Mouse (Mus musculus) gastrocnemius, postnatal 14 days (tissue): ENCODE data around the gene Tent5a. TPM values are rescaled to one million over a fixed set of nuclear protein-coding genes. Genes with fewer than 3 reads are reported as not detected.

Source experiments
- DNase-seq: peaks from one replicate; pipeline ENCODE4 v3.0.0; 2021; ENCODE audit warnings: mixed read lengths
- intact Hi-C: fragments of 180-260 bp; cut with DNase I; formaldehyde crosslinking; loops from one replicate; pipeline ENCODE4 v1.15.1; 2025; ENCODE audit warnings: low total_unique reads
- long read RNA-seq, 2 experiments: library from polyadenylated mRNA; stranded (forward); transcript quantifications; one replicate each; pipeline ENCODE4 v2.0.0; 2021
- total RNA-seq, 2 experiments: library from RNA; stranded (reverse); gene quantifications; 2 replicates each; pipeline ENCODE4 v1.2.3; 2021

The Tent5a gene
- 1 to 10 TPM; 5.6 to 6.9 TPM for total RNA-seq
- long read RNA-seq, experiment 1, full-length matches to known transcripts, result 3 of 4 reads
- long read RNA-seq, experiment 1, partial matches to known transcripts, result 0 of 4 reads
- long read RNA-seq, experiment 1, other reads (novel, unspliced or antisense), result 1 of 4 reads
- long read RNA-seq, experiment 2, full-length matches to known transcripts, result 5 of 7 reads
- long read RNA-seq, experiment 2, partial matches to known transcripts, result 1 of 7 reads
- long read RNA-seq, experiment 2, other reads (novel, unspliced or antisense), result 1 of 7 reads

DNA sequence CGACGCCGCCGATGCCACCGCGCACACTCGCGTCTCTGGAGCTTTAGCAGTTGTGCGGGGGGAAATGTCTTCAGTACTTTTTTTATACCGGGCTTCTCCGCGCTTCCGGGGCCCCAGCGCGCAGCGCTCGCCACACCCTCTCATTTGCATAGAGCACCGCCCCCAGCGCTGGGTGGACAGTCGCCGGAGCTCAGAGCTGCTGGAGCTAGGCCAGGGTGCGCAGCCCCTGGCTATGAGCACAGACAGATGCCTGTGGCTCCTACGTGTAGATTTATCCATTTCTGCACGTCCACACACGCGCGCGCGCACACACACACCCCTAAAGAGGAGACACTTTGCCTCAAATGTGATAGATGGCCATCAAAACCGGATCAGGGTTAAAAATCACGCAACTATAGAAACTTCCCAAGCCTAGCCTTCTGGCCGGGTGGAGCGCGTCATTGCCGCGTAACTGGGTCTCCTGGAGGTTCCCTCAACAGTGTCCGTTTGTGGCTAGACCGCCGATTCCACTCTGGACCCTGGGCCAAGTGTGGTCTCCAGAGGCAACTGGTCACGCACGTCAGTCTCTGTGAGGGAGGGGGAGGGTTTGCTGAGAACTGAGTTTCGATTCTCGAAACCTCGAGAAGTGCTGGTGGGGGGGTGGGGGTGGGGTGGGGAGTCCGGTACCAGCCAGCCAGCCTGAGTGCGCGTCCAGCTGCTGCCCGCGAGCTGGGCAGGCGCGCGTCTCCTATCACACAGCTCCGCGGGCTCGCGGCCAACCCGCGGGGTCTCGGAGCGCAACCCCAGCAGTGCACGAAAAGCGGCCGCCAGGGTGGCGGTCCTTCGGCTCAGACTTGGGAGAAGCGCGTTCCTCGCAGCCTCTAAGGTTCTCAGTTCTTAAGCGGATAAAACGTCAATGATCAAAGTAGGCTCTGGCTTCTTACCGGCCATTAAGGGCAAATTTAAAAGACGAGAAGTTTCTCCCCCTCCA, at the start of gene Tent5a:
Gene Tent5a, minus strand, starts transcription at position 107 of the 970 bp plus-strand sequence.
- peak; percentile 86 for DNase-seq
- intact Hi-C loops, result loop anchor here (5.0 kb wide), 1 partner anchor 985 kb away; no protein-coding TSS in a partner anchor

DNA sequence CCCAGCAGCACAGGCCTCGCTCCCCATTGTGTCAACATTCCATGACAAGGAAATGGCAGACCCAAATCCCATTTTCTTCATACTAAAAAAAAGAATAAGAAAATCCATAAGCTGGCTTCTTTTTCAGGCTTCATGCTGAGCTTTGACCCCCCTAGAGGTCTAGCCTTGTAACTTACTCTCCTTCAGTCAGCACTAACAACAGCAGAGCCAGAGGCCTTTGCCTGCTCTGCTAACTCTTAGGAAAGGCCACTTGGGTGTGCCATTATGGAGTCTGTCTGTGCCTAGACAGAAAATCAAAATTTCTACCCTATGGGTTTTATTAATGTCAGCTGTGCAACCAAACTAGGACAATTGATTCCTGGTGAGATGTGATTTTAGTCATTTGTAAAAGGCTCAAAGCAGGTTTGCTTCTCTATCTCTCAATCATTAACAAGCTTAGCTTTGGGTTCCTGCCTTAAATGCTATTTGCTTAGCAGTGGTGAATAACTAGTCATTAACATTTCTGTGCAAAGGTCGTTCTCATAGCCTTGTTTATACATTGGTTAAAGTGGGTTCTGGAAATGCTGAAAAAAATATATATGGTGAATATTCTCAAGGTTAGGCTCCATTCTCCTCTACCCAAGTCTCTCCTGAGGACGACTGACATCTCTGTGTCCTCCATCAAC, 49.6 kb upstream of the Tent5a start:
- intact Hi-C loops, result no loop called here
- DNase-seq, result no peak

DNA sequence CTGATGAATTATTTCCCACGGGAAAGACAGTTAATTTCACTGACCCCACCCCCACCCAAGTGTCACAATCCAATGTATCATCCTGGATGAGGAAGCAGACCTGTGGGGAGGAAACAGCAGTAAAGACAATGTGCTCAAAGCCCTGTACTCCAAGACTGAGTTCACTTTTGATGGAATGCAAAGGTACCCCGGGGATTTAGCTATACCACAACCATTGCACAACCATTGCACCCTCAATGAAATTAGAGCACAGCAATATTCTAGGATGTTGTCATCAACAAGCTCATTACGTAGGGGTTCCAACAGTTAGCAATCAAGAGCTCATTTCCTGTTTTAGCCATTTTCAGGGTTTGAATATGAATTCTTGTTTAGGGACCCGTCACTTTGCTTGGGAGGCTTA, 48.0 kb upstream of the Tent5a start:
- no peak for DNase-seq
- intact Hi-C loops, result no loop called here

DNA sequence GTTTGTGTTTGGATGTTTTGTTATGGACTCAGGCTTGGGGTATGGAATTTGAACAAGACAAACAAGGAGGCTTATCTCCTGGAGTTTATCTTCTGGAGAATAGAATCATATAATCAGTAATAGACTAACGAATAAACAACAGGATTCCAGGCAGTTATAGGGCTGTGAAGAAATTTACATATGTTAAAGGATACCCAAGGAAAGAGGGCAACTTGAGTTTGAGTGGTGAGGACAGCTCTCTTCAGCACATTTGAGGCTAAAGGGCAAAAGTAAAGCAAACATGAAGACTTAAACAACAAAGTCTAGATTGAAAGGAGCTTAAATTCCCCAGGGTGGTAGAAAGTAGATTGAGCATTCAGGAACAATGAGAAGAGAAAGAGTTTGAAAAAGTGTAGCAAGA, 44.9 kb upstream of the Tent5a start:
- no peak for DNase-seq
- intact Hi-C loops, result no loop called here

DNA sequence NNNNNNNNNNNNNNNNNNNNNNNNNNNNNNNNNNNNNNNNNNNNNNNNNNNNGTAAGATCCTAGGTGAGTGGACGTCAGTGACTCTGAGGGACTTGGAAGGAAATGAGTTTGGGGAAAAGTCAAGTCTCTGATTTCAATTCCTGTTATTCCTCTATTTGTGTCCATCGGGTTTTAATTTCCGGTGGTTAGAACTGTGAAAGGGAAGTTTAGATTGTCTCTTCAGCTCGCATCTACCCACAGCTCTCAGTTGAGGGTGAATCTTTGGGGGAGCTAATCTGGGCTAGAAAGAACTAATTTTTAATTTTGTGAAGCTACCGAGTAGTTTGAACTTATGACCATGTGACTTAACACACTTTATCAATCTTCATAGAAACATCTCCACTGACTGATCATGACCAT, 42.4 kb upstream of the Tent5a start:
- intact Hi-C loops, result no loop called here
- DNase-seq, result no peak

- intact Hi-C loops, result no loop called here
- DNase-seq, result no peak
These were observed 30.2 kb upstream of the Tent5a start for GRCm38 (mm10) chr9:85357154-85357860.

GRCm38 (mm10) chr9:85355559-85355958, 28.4 kb upstream of the Tent5a start:
- DNase-seq, result no peak
- intact Hi-C loops, result no loop called here

- intact Hi-C loops, result no loop called here
These were observed 20.8 kb upstream of the Tent5a start for GRCm38 (mm10) chr9:85347823-85348523.

DNA sequence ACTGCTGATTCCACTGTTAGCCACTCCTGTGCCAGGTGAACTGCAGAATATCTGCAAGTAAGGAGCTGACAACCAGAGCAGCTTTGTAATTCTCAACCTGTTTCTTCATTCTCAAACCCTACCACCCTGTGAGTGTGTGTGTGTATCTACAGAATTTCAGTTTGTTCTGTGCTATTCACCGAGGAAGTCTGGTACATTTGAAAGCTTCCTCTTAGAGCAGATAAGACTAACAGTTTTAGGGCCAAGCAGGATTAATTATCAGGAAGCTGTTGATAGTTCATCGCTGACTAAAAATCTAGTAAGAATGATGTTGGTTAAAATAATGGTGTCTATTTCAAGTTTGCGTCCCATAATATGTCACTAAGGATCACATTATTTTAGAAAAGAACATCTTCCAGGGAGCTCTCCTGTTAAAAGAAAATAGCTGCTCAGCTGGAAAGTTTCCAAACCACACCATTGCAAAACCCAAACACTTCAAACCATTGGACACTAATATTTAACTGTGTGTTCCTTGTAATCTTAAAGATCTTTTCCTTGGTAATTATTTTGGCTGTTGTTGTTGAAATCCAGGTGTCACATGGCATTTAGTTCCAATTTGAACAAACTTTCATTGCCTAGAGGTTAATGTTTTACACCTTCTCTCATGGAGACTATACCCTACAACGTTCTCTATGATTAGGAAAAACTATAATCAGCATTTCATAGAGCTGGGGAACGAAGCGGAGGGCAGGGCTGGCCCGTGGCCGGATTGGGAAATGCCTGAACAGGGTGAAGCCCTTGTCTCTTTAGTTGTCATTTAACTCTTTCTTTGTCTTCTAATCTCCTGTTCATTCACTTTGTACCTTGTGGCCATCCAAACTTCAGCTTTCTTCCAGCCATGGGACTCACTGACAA, 16.0 kb upstream of the Tent5a start:
- intact Hi-C loops, result no loop called here
- DNase-seq, result no peak

More at GRCm38 (mm10) chr9:85347823-85348523, 20.8 kb upstream of the Tent5a start:
- no peak for DNase-seq

GRCm38 (mm10) chr9:85340303-85340702, 13.2 kb upstream of the Tent5a start:
- intact Hi-C loops, result no loop called here
- no peak for DNase-seq

GRCm38 (mm10) chr9:85336046-85336445, 8.9 kb upstream of the Tent5a start:
- no peak for DNase-seq
- intact Hi-C loops, result no loop called here

GRCm38 (mm10) chr9:85331521-85331920, 4.4 kb upstream of the Tent5a start:
- peak; percentile 8 for DNase-seq
- intact Hi-C loops, result no loop called here

GRCm38 (mm10) chr9:85328259-85328658, 1.1 kb upstream of the Tent5a start:
- peak; percentile 85 for DNase-seq
- intact Hi-C loops, result loop anchor here (5.0 kb wide), 1 partner anchor 986 kb away; no protein-coding TSS in a partner anchor

GRCm38 (mm10) chr9:85326292-85327241, 581 bp downstream of the Tent5a start:
- intact Hi-C loops, result loop anchor here (5.0 kb wide), 1 partner anchor 984 kb away; no protein-coding TSS in a partner anchor
- DNase-seq, result peak; percentile 51

DNA sequence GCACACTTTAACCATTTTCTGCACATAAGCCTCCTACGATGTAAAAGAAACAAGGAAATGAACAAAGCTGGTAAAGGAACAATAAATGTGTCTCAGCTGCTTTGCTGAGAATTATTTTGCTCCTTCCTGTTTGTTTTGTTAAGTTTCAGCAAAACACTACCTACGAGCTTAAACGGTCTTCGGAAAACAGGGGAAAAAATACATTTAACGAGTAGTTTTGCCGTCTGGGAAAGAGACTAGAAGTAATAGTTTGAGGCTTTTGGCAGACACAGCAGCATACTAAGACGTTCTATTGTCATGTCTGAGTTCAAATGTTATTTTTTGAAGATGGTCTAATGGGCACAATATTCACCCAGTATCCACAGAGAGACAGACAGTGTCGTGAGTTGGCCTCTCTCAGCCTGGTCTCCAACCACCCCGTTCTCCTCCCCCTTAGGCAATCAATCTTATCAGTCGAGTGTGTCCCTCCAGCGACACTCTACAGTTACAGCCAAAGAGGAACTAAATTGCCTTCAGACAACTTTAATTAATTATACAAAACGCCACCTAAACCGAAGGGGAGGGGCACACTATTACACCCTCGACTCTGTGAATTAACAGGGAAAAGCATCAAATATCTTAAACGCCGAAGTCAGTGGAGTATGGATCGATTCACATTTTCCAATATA, 1.8 kb downstream of the Tent5a start:
- DNase-seq, result no peak
- intact Hi-C loops, result loop anchor here (5.0 kb wide), 1 partner anchor 983 kb away; no protein-coding TSS in a partner anchor
